Mouse (Mus musculus) MEL (cell line): Measurements from ENCODE around the gene Iqsec1. TPM values are rescaled to one million over a fixed set of nuclear protein-coding genes. Genes with fewer than 3 reads are reported as not detected.

Source experiments
- DNase-seq: peaks from one replicate; pipeline ENCODE4 v3.0.0; 2011; ENCODE audit warnings: low read depth, low spot score
- H3K27ac ChIP-seq: 2 replicates; pipeline ENCODE4 v1.5.1; 2012; ENCODE audit warnings: low read depth, mild to moderate bottlenecking, control low read depth, low read length, moderate library complexity; ENCODE audit not compliant: control insufficient read depth
- H3K27me3 ChIP-seq, 2 experiments: fragments of 150-350 bp in 1 of 2; sonication (generic) in 1 of 2; 2 replicates each; pipeline ENCODE4 v1.6.1; 2012; ENCODE audit warnings: low read length in 2 of 2, mild to moderate bottlenecking in 2 of 2, improper control_type of control experiment in 1 of 2, moderate library complexity in 1 of 2; ENCODE audit not compliant: insufficient read depth in 2 of 2, control insufficient read depth in 1 of 2
- H3K36me3 ChIP-seq, 2 experiments: 2 replicates each; pipeline ENCODE4 v1.6.1; 2012 to 2014; ENCODE audit warnings: low read length in 2 of 2, improper control_type of control experiment in 1 of 2, inconsistent platforms in 1 of 2, mild to moderate bottlenecking in 1 of 2; ENCODE audit not compliant: insufficient read depth in 2 of 2, control insufficient read depth in 1 of 2
- H3K4me1 ChIP-seq, 2 experiments: fragments of 150-350 bp in 1 of 2; sonication (generic) in 1 of 2; 2 replicates each; pipeline ENCODE4 v1.6.1; 2012; ENCODE audit warnings: low read length in 2 of 2, improper control_type of control experiment in 1 of 2, mild to moderate bottlenecking in 1 of 2; ENCODE audit not compliant: insufficient read depth in 2 of 2, control insufficient read depth in 1 of 2
- H3K4me3 ChIP-seq, 2 experiments: fragments of 150-350 bp in 1 of 2; sonication (generic) in 1 of 2; 2 replicates each; pipeline ENCODE4 v1.5.1; 2012; ENCODE audit warnings: low read depth in 2 of 2, low read length in 2 of 2, mild to moderate bottlenecking in 2 of 2, moderate library complexity in 2 of 2, control low read depth in 1 of 2, improper control_type of control experiment in 1 of 2; ENCODE audit not compliant: control insufficient read depth in 1 of 2, insufficient read depth in 1 of 2
- H3K79me2 ChIP-seq: 2 replicates; pipeline ENCODE4 v1.6.1; 2012; ENCODE audit warnings: mild to moderate bottlenecking, low read length, moderate library complexity; ENCODE audit not compliant: control insufficient read depth, poor library complexity, insufficient read depth
- H3K9ac ChIP-seq: 2 replicates; pipeline ENCODE4 v1.6.1; 2012; ENCODE audit warnings: low read depth, mild to moderate bottlenecking, control low read depth, low read length, moderate library complexity; ENCODE audit not compliant: control insufficient read depth, poor library complexity, severe bottlenecking
- H3K9me3 ChIP-seq: fragments of 150-350 bp; sonication (generic); replicated peaks from 2 replicates; pipeline ENCODE4 v1.6.1; 2012; ENCODE audit warnings: mild to moderate bottlenecking, low read length, improper control_type of control experiment, moderate library complexity; ENCODE audit not compliant: insufficient read depth
- BHLHE40 ChIP-seq: IDR thresholded peaks from 2 replicates; pipeline ENCODE4 v1.6.1; 2012; ENCODE audit warnings: low read depth, mild to moderate bottlenecking, inconsistent platforms, low read length, improper control_type of control experiment, borderline replicate concordance
- CHD1 ChIP-seq: IDR thresholded peaks from 2 replicates; pipeline ENCODE4 v1.6.1; 2012; ENCODE audit warnings: low read depth, mild to moderate bottlenecking, inconsistent platforms, low read length, improper control_type of control experiment
- CTCF ChIP-seq, 3 experiments: IDR thresholded peaks in 2 of 3; conservative IDR thresholded peaks in 1 of 3; 2 replicates each; pipeline ENCODE4 v1.5.1; 2011 to 2012; ENCODE audit warnings: low read length in 3 of 3, low read depth in 2 of 3, mild to moderate bottlenecking in 2 of 3, improper control_type of control experiment in 1 of 3, inconsistent platforms in 1 of 3, mixed read lengths in 1 of 3, moderate library complexity in 1 of 3; ENCODE audit not compliant: control insufficient read depth in 1 of 3, insufficient read depth in 1 of 3, poor library complexity in 1 of 3, severe bottlenecking in 1 of 3
- E2F4 ChIP-seq: IDR thresholded peaks from 2 replicates; pipeline ENCODE4 v1.6.1; 2011; ENCODE audit warnings: low read depth, low read length, improper control_type of control experiment, borderline replicate concordance
- ELF1 ChIP-seq: IDR thresholded peaks from 2 replicates; pipeline ENCODE4 v1.6.1; 2014; ENCODE audit warnings: low read depth, mild to moderate bottlenecking, inconsistent platforms, low read length, improper control_type of control experiment, moderate library complexity
- ETS1 ChIP-seq: IDR thresholded peaks from 2 replicates; pipeline ENCODE4 v1.6.1; 2012; ENCODE audit warnings: low read depth, mild to moderate bottlenecking, inconsistent platforms, low read length, improper control_type of control experiment, moderate library complexity
- GABPA ChIP-seq: IDR thresholded peaks from 2 replicates; pipeline ENCODE4 v1.6.1; 2012; ENCODE audit warnings: low read depth, mild to moderate bottlenecking, inconsistent platforms, low read length, improper control_type of control experiment, moderate library complexity
- HCFC1 ChIP-seq: IDR thresholded peaks from 2 replicates; pipeline ENCODE4 v1.6.1; 2012; ENCODE audit warnings: low read depth, mild to moderate bottlenecking, inconsistent platforms, low read length, improper control_type of control experiment, moderate library complexity
- JUND ChIP-seq: IDR thresholded peaks from 2 replicates; pipeline ENCODE4 v1.6.1; 2011; ENCODE audit warnings: low read depth, mild to moderate bottlenecking, improper control_type of control experiment, low read length
- KAT2A ChIP-seq: conservative IDR thresholded peaks from 2 replicates; pipeline ENCODE4 v1.6.1; 2012; ENCODE audit warnings: low read depth, low read length, improper control_type of control experiment, inconsistent platforms
- MAX ChIP-seq: IDR thresholded peaks from 2 replicates; pipeline ENCODE4 v1.6.1; 2011; ENCODE audit warnings: low read length, improper control_type of control experiment
- MXI1 ChIP-seq: IDR thresholded peaks from 2 replicates; pipeline ENCODE4 v1.6.1; 2011; ENCODE audit warnings: mild to moderate bottlenecking, low read depth, low read length, improper control_type of control experiment
- MYC ChIP-seq: IDR thresholded peaks from 2 replicates; pipeline ENCODE4 v1.6.1; 2011; ENCODE audit warnings: low read depth, mild to moderate bottlenecking, low read length, improper control_type of control experiment, moderate library complexity
- NELFE ChIP-seq: IDR thresholded peaks from 2 replicates; pipeline ENCODE4 v1.6.1; 2011; ENCODE audit warnings: low read depth, low read length, improper control_type of control experiment
- NRF1 ChIP-seq: IDR thresholded peaks from 2 replicates; pipeline ENCODE4 v1.6.1; 2014; ENCODE audit warnings: low read depth, mild to moderate bottlenecking, inconsistent platforms, low read length, improper control_type of control experiment, moderate library complexity; ENCODE audit not compliant: poor library complexity, insufficient read depth, severe bottlenecking
- POLR2A ChIP-seq, 2 experiments: IDR thresholded peaks; 2 replicates each; pipeline ENCODE4 v1.6.1; 2011 to 2012; ENCODE audit warnings: low read length in 2 of 2, mild to moderate bottlenecking in 2 of 2, control low read depth in 1 of 2, improper control_type of control experiment in 1 of 2, low read depth in 1 of 2, moderate library complexity in 1 of 2; ENCODE audit not compliant: control insufficient read depth in 1 of 2, insufficient read depth in 1 of 2, poor library complexity in 1 of 2
- POLR2AphosphoS2 ChIP-seq: IDR thresholded peaks from 2 replicates; pipeline ENCODE4 v1.6.1; 2011; ENCODE audit warnings: low read length, improper control_type of control experiment
- RAD21 ChIP-seq: IDR thresholded peaks from 2 replicates; pipeline ENCODE4 v1.6.1; 2011; ENCODE audit warnings: mild to moderate bottlenecking, low read depth, low read length, improper control_type of control experiment
- SIN3A ChIP-seq: IDR thresholded peaks from 2 replicates; pipeline ENCODE4 v1.6.1; 2012; ENCODE audit warnings: low read length, improper control_type of control experiment, inconsistent platforms
- TAL1 ChIP-seq: IDR thresholded peaks from 2 replicates; pipeline ENCODE4 v1.6.1; 2012; ENCODE audit warnings: mild to moderate bottlenecking, inconsistent platforms, low read length, moderate library complexity, mixed read lengths
- TCF12 ChIP-seq: IDR thresholded peaks from 2 replicates; pipeline ENCODE4 v1.6.1; 2014; ENCODE audit warnings: low read depth, mild to moderate bottlenecking, inconsistent platforms, low read length, improper control_type of control experiment, moderate library complexity
- UBTF ChIP-seq: IDR thresholded peaks from 2 replicates; pipeline ENCODE4 v1.6.1; 2012; ENCODE audit warnings: low read depth, mild to moderate bottlenecking, inconsistent platforms, low read length, improper control_type of control experiment, moderate library complexity, borderline replicate concordance; ENCODE audit not compliant: insufficient read depth
- USF1 ChIP-seq: IDR thresholded peaks from 2 replicates; pipeline ENCODE4 v1.6.1; 2014; ENCODE audit warnings: low read depth, mild to moderate bottlenecking, inconsistent platforms, low read length, improper control_type of control experiment, moderate library complexity
- USF2 ChIP-seq, 2 experiments: IDR thresholded peaks; 2 replicates each; pipeline ENCODE4 v1.6.1; 2011 to 2012; ENCODE audit warnings: improper control_type of control experiment in 2 of 2, low read length in 2 of 2, borderline replicate concordance in 1 of 2, inconsistent platforms in 1 of 2, low read depth in 1 of 2, mild to moderate bottlenecking in 1 of 2; ENCODE audit not compliant: insufficient read depth in 1 of 2
- ZKSCAN1 ChIP-seq: IDR thresholded peaks from 2 replicates; pipeline ENCODE4 v1.6.1; 2012; ENCODE audit warnings: low read depth, mild to moderate bottlenecking, inconsistent platforms, low read length, improper control_type of control experiment, moderate library complexity
- ZMIZ1 ChIP-seq: IDR thresholded peaks from 2 replicates; pipeline ENCODE4 v1.6.1; 2012; ENCODE audit warnings: low read depth, mild to moderate bottlenecking, inconsistent platforms, low read length, improper control_type of control experiment, moderate library complexity
- ZNF384 ChIP-seq: IDR thresholded peaks from 2 replicates; pipeline ENCODE4 v1.6.1; 2012; ENCODE audit warnings: low read depth, mild to moderate bottlenecking, inconsistent platforms, low read length, improper control_type of control experiment
- polyA plus RNA-seq, 2 experiments: library from polyadenylated mRNA; stranded (reverse) in 1 of 2; unstranded in 1 of 2; fragments of >175 nt in 1 of 2; fragments of >200 nt in 1 of 2; gene quantifications; 2 replicates each; pipeline versions ENCODE4 v1.2.1 to v1.2.4; 2012; ENCODE audit warnings: low replicate concordance in 2 of 2, low read depth in 1 of 2; ENCODE audit not compliant: insufficient read length in 2 of 2, insufficient read depth in 1 of 2, missing spikeins in 1 of 2
- total RNA-seq: library from RNA; depleted of rRNA; stranded (reverse); fragments of 300-350 nt; gene quantifications from 2 replicates; pipeline ENCODE4 v1.2.3, GENCODE M21; 2012

Iqsec1 gene
- total and polyA plus RNA-seq, 3 experiments = 14.8 to 73.4 (median 30.8) TPM

- H3K9me3 ChIP-seq = no peaks in the 10 kb centered on the region
- H3K27me3 ChIP-seq = no peaks in the 10 kb centered on the region
- H3K4me3 ChIP-seq = peak overlapping the region; percentile 86 to 100; a peak in 3 of 4 replicates
- no peak for DNase-seq
- no peak for TF ChIP-seq SIN3A
- TF ChIP-seq TCF12 = no peak
- TF ChIP-seq UBTF = no peak
- no peak for TF ChIP-seq ZKSCAN1
- TF ChIP-seq NELFE = no peak
- no peak for TF ChIP-seq RAD21
- no peak for TF ChIP-seq TAL1
- no peak for TF ChIP-seq NRF1
- TF ChIP-seq ZNF384 = no peak
- no peak for TF ChIP-seq E2F4
- TF ChIP-seq MYC = no peak
- no peak for TF ChIP-seq USF2 (IDR thresholded peaks at IDR 0.05; ENCODE audit: borderline replicate concordance in 1 of 2, insufficient read depth in 1 of 2, low read depth in 1 of 2, low read length in 2 of 2)
- no peak for TF ChIP-seq KAT2A
- TF ChIP-seq ETS1 = no peak
- TF ChIP-seq USF1 = no peak
- TF ChIP-seq CHD1 = no peak
- no peak for TF ChIP-seq GABPA
- no peak for TF ChIP-seq MXI1
- H3K9ac ChIP-seq = no peak overlapping the region
- peaks cover 14% of the 10 kb centered on the region for H3K79me2 ChIP-seq
- H3K36me3 ChIP-seq = peaks cover 0 to 8% of the 10 kb centered on the region in 2 experiments; a peak in 2 of 4 replicates
- no peak overlapping the region for H3K27ac ChIP-seq
- H3K4me1 ChIP-seq = peaks cover 7 to 18% of the 10 kb centered on the region in 2 experiments; a peak in 3 of 4 replicates
These were observed 271.6 kb downstream of the Iqsec1 start for GRCm38 (mm10) chr6:90716853-90717252.

DNA sequence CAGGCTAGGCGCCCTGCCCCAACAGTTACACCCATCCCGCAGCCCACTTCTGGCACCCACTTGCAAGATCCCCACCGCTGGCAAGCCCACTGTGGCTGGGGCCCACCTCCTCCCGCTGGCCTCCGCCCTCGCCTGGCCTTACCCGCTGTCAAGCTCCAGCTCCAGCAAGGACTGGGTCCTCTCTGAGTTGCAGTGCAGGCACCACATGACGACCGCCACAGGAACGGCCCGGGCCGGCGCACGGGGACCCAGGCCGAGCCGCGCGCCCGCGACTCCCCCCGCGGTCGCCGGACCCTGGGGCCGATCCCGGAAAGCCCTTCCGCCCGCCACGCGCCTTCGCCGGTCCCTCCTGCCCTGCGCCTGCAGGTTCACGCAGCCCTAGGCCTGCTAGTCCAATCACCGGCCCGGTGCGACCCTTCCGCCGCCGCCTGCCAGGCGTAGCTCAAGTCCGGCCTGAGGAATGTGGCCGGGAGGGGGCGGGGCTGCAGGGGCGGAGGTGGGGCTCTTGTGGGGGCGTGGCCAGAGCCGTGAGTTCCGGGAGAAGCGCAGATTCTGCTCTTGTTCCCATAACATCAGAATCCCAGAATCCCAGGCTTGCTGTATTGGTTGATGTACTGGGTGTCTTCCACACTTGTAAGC lies 272.3 kb downstream of the Iqsec1 start:
- Histone ChIP-seq H3K36me3 (peaks cover 0 to 8% of the 10 kb centered on the region in 2 experiments; a peak in 2 of 4 replicates), H3K27me3 (no peaks in the 10 kb centered on the region), H3K79me2 (peaks cover 14% of the 10 kb centered on the region), H3K9me3 (no peaks in the 10 kb centered on the region), H3K27ac (0 out of 2 replicates have a peak overlapping the region, but pooled peaks have one; percentile 14), H3K4me3 (peak overlapping the region; percentile 86 to 100), H3K9ac (peak overlapping the region; percentile 87), H3K4me1 (peaks cover 7 to 18% of the 10 kb centered on the region in 2 experiments; a peak in 3 of 4 replicates)
- TF ChIP-seq HCFC1 = no peak
- TF ChIP-seq POLR2AphosphoS2 = peak; percentile 54; the same call in 1 of the 2 replicates
- no peak for TF ChIP-seq BHLHE40
- no peak for TF ChIP-seq E2F4
- TF ChIP-seq POLR2A (IDR thresholded peaks at IDR 0.05; ENCODE audit: control insufficient read depth in 1 of 2, insufficient read depth in 1 of 2, low read depth in 1 of 2, low read length in 2 of 2, poor library complexity in 1 of 2) = peak; percentile 46; a peak in 2 of 4 replicates
- peak; percentile 67 for TF ChIP-seq NELFE
- TF ChIP-seq MAX = no peak
- 0 out of 2 replicates have a peak, but pooled peaks have one; percentile 38 for TF ChIP-seq ZMIZ1
- no peak for TF ChIP-seq USF2 (IDR thresholded peaks at IDR 0.05; ENCODE audit: borderline replicate concordance in 1 of 2, insufficient read depth in 1 of 2, low read depth in 1 of 2, low read length in 2 of 2)
- TF ChIP-seq MXI1 = peak; percentile 65
- peak; percentile 36; the same call in 1 of the 2 replicates for TF ChIP-seq ELF1
- TF ChIP-seq JUND = no peak
- 0 out of 6 replicates have a peak, but pooled peaks of 1 of the 3 experiments have one; percentile 1 for TF ChIP-seq CTCF (IDR thresholded peaks at IDR 0.05 in 2 of 3, conservative IDR thresholded peaks at IDR 0.05 in 1 of 3; ENCODE audit: control insufficient read depth in 1 of 3, insufficient read depth in 1 of 3, low read depth in 2 of 3, low read length in 3 of 3, poor library complexity in 1 of 3, severe bottlenecking in 1 of 3)
- TF ChIP-seq KAT2A = no peak
- peak; percentile 21; the same call in 1 of the 2 replicates for TF ChIP-seq TCF12
- TF ChIP-seq SIN3A = 0 out of 2 replicates have a peak, but pooled peaks have one; percentile 21
- no peak for TF ChIP-seq TAL1
- TF ChIP-seq MYC = no peak
- DNase-seq = peak; percentile 81
